Mouse (Mus musculus) heart, postnatal 10 days (tissue): ENCODE data around the gene Prodh2. TPM values are rescaled to one million over a fixed set of nuclear protein-coding genes. Genes with fewer than 3 reads are reported as not detected.

ENCODE experiments used
- DNase-seq, 2 experiments: peaks; one replicate each; pipeline ENCODE4 v3.0.0; 2021
- intact Hi-C: fragments of 180-260 bp; cut with DNase I; formaldehyde crosslinking; loops from one replicate; pipeline ENCODE4 v1.15.1; 2025
- microRNA-seq, 2 experiments: library from miRNA; unstranded; fragments of <30 nt; microRNA quantifications; one replicate each; pipeline ENCODE4 v1.2.0; 2022
- total RNA-seq, 2 experiments: library from RNA; stranded (reverse); gene quantifications; 2 replicates each; pipeline ENCODE4 v1.2.3; 2021

The Prodh2 gene
- total RNA-seq, 2 experiments from 2014 or later = not detected

DNA sequence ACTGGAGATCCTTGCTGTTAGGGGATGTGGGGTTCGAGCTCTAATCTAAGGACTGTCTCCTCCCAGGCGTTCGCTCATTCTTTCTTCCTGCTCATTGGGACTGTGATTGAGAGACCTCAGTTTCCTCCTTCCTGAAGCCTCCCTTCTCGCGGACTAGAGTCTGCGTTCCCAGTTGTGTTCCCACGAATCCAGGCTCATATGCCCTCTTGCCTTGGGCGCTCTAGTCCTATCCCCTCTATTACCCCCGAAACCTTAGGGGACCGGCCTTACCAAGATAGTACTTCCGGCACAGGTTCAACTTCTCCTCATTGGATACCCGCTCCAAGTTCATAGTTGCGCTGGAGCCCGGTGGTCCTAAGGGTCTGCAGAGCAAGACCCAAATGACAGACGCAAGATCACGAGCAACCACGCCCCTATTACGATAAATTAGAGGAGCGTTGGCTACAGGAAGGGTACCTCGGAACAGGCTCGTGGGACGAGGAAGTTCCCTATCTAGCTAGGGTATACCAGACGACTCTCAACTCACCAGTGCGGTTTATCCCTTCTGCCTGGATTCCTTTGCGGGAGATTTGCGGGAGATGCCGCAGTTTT, 69.2 kb downstream of the Prodh2 start:
- intact Hi-C loops = no loop called here
- DNase-seq = no peak

Small RNAs within 50 kb of the gene (microRNA-seq; reads per million reads assigned to microRNA genes)
- 0.95 to 2.8 reads per million in 2 experiments for gene Gm38670

Other genes starting within 250 kb of the Prodh2 start
- under 1 TPM; 0.20 to 0.26 TPM for gene Thap8, start 213.5 kb upstream of the Prodh2 start, total RNA-seq
- 1 to 10 TPM; 5.4 to 5.7 TPM for gene Wdr62, start 213.2 kb upstream of the Prodh2 start, total RNA-seq
- gene Clip3, start 201.9 kb upstream of the Prodh2 start, total RNA-seq = 10 to 100 TPM; 14.0 TPM
- gene Alkbh6, start 184.9 kb upstream of the Prodh2 start, total RNA-seq = 10 to 100 TPM; 26.0 to 27.4 TPM
- gene Syne4, start 178.8 kb upstream of the Prodh2 start, total RNA-seq = under 1 TPM; 0.86 to 0.87 TPM
- gene E130208F15Rik, start 171.9 kb upstream of the Prodh2 start, total RNA-seq = 1 to 10 TPM in 1 of 2 experiments, under 1 TPM in 1; 0.87 to 1.0 TPM
- 10 to 100 TPM; 15.1 to 15.8 TPM for gene Sdhaf1, start 169.7 kb upstream of the Prodh2 start, total RNA-seq
- gene Lrfn3, start 130.8 kb upstream of the Prodh2 start, total RNA-seq = 1 to 10 TPM; 1.7 TPM
- gene Tyrobp, start 79.9 kb upstream of the Prodh2 start, total RNA-seq = 10 to 100 TPM; 12.9 to 16.5 TPM
- 1 to 10 TPM in 1 of 2 experiments, under 1 TPM in 1; 0.92 to 1.8 TPM for gene Hcst, start 73.8 kb upstream of the Prodh2 start, total RNA-seq
- gene Nfkbid, start 71.9 kb upstream of the Prodh2 start, total RNA-seq = under 1 TPM; 0.29 to 0.45 TPM
- 1 to 10 TPM; 4.1 to 6.2 TPM for gene Aplp1, start 48.1 kb upstream of the Prodh2 start, total RNA-seq
- under 1 TPM; 0.07 to 0.17 TPM for gene Kirrel2, start 35.9 kb upstream of the Prodh2 start, total RNA-seq
- gene Nphs1, start 35.3 kb upstream of the Prodh2 start, total RNA-seq = not detected
- gene Arhgap33, start 41.4 kb downstream of the Prodh2 start, total RNA-seq = 1 to 10 TPM; 3.7 to 3.9 TPM
- 100 to 1,000 TPM; 391 to 393 TPM for gene Hspb6, start 58.6 kb downstream of the Prodh2 start, total RNA-seq
- 1 to 10 TPM; 2.7 to 4.8 TPM for gene Proser3, start 58.7 kb downstream of the Prodh2 start, total RNA-seq
- gene Lin37, start 66.2 kb downstream of the Prodh2 start, total RNA-seq = 10 to 100 TPM; 15.0 to 23.6 TPM
- 10 to 100 TPM; 67.4 to 78.2 TPM for gene U2af1l4, start 69.7 kb downstream of the Prodh2 start, total RNA-seq
- gene Gm49396, start 69.7 kb downstream of the Prodh2 start, total RNA-seq = 1 to 10 TPM; 1.7 to 1.8 TPM
- gene Psenen, start 70.0 kb downstream of the Prodh2 start, total RNA-seq = 10 to 100 TPM; 78.2 to 80.1 TPM
- 1 to 10 TPM; 1.6 to 2.0 TPM for gene Igflr1, start 71.8 kb downstream of the Prodh2 start, total RNA-seq
- 10 to 100 TPM; 25.8 to 30.2 TPM for gene Kmt2b, start 95.1 kb downstream of the Prodh2 start, total RNA-seq
- gene Zbtb32, start 105.3 kb downstream of the Prodh2 start, total RNA-seq = not detected
- under 1 TPM; 0.42 to 0.48 TPM for gene Upk1a, start 119.2 kb downstream of the Prodh2 start, total RNA-seq
- gene Cox6b1, start 132.5 kb downstream of the Prodh2 start, total RNA-seq = 1,000 to 10,000 TPM; 4,137 to 4,381 TPM
- gene Etv2, start 142.2 kb downstream of the Prodh2 start, total RNA-seq = not detected
- gene Rbm42, start 156.7 kb downstream of the Prodh2 start, total RNA-seq = 10 to 100 TPM; 58.8 to 60.3 TPM
- gene Haus5, start 171.4 kb downstream of the Prodh2 start, total RNA-seq = 1 to 10 TPM; 6.7 to 7.7 TPM
- gene Pmis2, start 178.0 kb downstream of the Prodh2 start, total RNA-seq = under 1 TPM in 1 of 2 experiments, not detected in 1; 0.67 TPM
- gene 2200002J24Rik, start 205.3 kb downstream of the Prodh2 start, total RNA-seq = not detected
- under 1 TPM in 1 of 2 experiments, not detected in 1; 0.12 TPM for gene Atp4a, start 218.6 kb downstream of the Prodh2 start, total RNA-seq
- gene Tmem147, start 235.9 kb downstream of the Prodh2 start, total RNA-seq = 100 to 1,000 TPM; 229 to 244 TPM